Mouse (Mus musculus): ENCODE results near the gene Gm47996. TPM values are rescaled to one million over a fixed set of nuclear protein-coding genes. Genes with fewer than 3 reads are reported as not detected.
A peak's percentile ranks its signal among the peaks of the same experiment; 100 is the strongest.

The Gm47996 gene
- polyA plus RNA-seq, 1 experiment = not detected

- Histone ChIP-seq H3K4me1 (ENCODE audit: control insufficient read depth, insufficient read depth, low read length) (no peaks in the 10 kb centered on the region), H3K4me3 (replicated peaks; ENCODE audit: extremely low read depth, low read depth, low read length) (peak overlapping the region; percentile 39)
- DNase-seq = no peak
- 89% methylated on average over 3 of the region's 3 CpGs for WGBS
- TF ChIP-seq POLR2A (IDR thresholded peaks at IDR 0.05; ENCODE audit: borderline replicate concordance, extremely low read depth, low read depth, low read length) (no peak), CTCF (IDR thresholded peaks at IDR 0.05; ENCODE audit: insufficient read depth, low read length) (no peak)
Observed at GRCm38 (mm10) chr1:151250109-151250508, 40.2 kb downstream of the Gm47996 start.

DNA sequence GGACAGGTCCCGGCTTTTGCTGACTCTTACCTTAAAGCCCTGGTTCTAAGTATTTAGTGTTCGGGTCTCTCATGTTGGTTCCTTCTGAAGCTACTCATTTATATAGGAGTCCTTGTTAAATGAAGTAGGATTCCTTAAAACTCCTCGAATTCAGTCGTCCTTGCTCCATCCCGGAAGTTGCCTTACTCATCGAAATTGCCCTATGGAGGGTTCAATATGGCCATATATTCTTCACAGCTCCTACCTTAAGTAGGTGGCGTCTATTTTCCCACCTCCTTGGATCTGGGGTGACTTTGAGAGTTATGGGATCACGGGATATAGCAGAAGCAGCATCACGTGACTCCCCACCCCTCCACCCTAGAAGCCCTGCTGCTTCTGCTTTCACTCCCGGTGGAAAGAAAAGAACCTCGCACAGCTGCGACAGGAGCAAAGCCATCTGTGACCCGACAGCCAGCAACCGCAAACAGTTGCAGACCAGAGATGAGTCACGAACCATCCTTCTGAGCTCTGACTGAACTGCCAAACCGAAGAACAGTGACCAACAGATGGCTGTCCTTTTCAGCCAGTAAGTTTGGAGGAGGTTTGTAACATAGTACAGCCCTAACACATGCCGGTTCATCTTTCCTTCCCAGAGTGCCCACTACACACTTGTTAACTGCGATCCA, 40.7 kb downstream of the Gm47996 start:
- WGBS = 48% methylated on average over 18 of the region's 18 CpGs
- H3K4me1 ChIP-seq (ENCODE audit: control insufficient read depth, insufficient read depth, low read length) = no peaks in the 10 kb centered on the region
- DNase-seq = peak; percentile 33
- peak overlapping the region; percentile 48 for H3K4me3 ChIP-seq (replicated peaks; ENCODE audit: extremely low read depth, low read depth, low read length)
- TF ChIP-seq CTCF (IDR thresholded peaks at IDR 0.05; ENCODE audit: insufficient read depth, low read length) (no peak), POLR2A (IDR thresholded peaks at IDR 0.05; ENCODE audit: borderline replicate concordance, extremely low read depth, low read depth, low read length) (no peak)

DNA sequence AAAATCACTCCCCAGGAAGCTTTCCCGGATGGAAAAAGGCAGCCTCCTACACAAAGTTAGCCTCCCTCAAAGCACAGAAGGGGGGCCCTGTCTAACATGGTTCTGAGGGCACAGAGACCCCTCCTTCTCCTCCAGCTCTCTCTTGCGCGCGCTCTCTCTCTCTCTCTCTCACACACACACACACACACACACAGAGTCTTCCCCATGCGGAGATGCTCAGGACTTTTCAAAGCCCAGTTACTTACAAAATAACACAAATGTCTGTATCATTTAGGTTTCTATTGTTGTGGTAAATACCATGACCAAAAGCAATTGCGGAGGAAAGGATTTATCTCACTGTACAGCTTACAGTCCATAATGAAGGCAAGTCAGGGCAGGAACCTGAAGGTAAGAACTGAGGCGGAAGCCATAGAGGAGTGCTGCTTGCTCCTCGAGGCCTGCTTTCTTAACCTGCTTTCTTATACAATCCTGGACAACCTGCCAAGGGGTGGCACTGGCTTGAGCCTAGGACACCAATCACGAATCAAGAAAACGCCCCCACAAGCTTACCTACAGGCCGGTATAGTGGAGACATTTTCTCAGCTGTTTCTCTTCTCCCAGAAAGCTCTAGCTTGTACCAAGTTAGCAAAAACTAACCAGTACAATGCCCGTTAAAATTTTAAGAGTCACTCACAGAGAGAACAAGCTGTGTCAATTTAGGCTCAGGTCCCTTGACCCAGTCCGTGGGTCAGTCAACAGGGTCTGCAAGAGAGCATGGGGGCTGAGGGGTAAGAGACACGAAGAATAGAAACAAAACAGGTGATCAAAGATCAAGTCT, 41.5 kb downstream of the Gm47996 start:
- WGBS = 80% methylated on average over 14 of the region's 14 CpGs
- H3K4me1 ChIP-seq (ENCODE audit: control insufficient read depth, insufficient read depth, low read length) = no peaks in the 10 kb centered on the region
- H3K4me3 ChIP-seq (replicated peaks; ENCODE audit: extremely low read depth, low read depth, low read length) = peak overlapping the region; percentile 48
- no peak for TF ChIP-seq POLR2A (IDR thresholded peaks at IDR 0.05; ENCODE audit: borderline replicate concordance, extremely low read depth, low read depth, low read length)
- no peak for TF ChIP-seq CTCF (IDR thresholded peaks at IDR 0.05; ENCODE audit: insufficient read depth, low read length)
- no peak for DNase-seq

- H3K4me1 ChIP-seq (ENCODE audit: control insufficient read depth, insufficient read depth, low read length) = no peaks in the 10 kb centered on the region
- DNase-seq = no peak
- no peak overlapping the region for H3K4me3 ChIP-seq (replicated peaks; ENCODE audit: extremely low read depth, low read depth, low read length)
- no peak for TF ChIP-seq CTCF (IDR thresholded peaks at IDR 0.05; ENCODE audit: insufficient read depth, low read length)
- no peak for TF ChIP-seq POLR2A (IDR thresholded peaks at IDR 0.05; ENCODE audit: borderline replicate concordance, extremely low read depth, low read depth, low read length)
- WGBS = 75% methylated on average over 5 of the region's 5 CpGs
Observed at GRCm38 (mm10) chr1:151255422-151255821, 45.5 kb downstream of the Gm47996 start.

- TF ChIP-seq POLR2A (IDR thresholded peaks at IDR 0.05; ENCODE audit: borderline replicate concordance, extremely low read depth, low read depth, low read length) = no peak
- no peak for TF ChIP-seq CTCF (IDR thresholded peaks at IDR 0.05; ENCODE audit: insufficient read depth, low read length)
- no peak overlapping the region for H3K4me3 ChIP-seq (replicated peaks; ENCODE audit: extremely low read depth, low read depth, low read length)
- 70% methylated on average over 14 of the region's 14 CpGs for WGBS
- no peak for DNase-seq
- no peaks in the 10 kb centered on the region for H3K4me1 ChIP-seq (ENCODE audit: control insufficient read depth, insufficient read depth, low read length)
Observed at GRCm38 (mm10) chr1:151258090-151258954, 48.4 kb downstream of the Gm47996 start.

- no peak for DNase-seq
- Histone ChIP-seq H3K4me3 (replicated peaks; ENCODE audit: extremely low read depth, low read depth, low read length) (no peak overlapping the region), H3K4me1 (ENCODE audit: control insufficient read depth, insufficient read depth, low read length) (no peaks in the 10 kb centered on the region)
- TF ChIP-seq POLR2A (IDR thresholded peaks at IDR 0.05; ENCODE audit: borderline replicate concordance, extremely low read depth, low read depth, low read length) = no peak
- no peak for TF ChIP-seq CTCF (IDR thresholded peaks at IDR 0.05; ENCODE audit: insufficient read depth, low read length)
- 60% methylated on average over 8 of the region's 8 CpGs for WGBS
Observed at GRCm38 (mm10) chr1:151259061-151259460, 49.1 kb downstream of the Gm47996 start.

Other genes starting within 250 kb of the Gm47996 start
- gene Hmcn1, start 216.7 kb upstream of the Gm47996 start, polyA plus RNA-seq (2012; rRNA removed) = 48.8 and 72.0 TPM in 2 replicates
- not detected in 2 replicates for gene Gm47985, start 27.6 kb upstream of the Gm47996 start, polyA plus RNA-seq (2012; rRNA removed)
- gene Gm8947, start 17.8 kb upstream of the Gm47996 start, polyA plus RNA-seq (2012; rRNA removed) = not detected in 2 replicates
- gene Gm47995, start 11.7 kb upstream of the Gm47996 start, polyA plus RNA-seq (2012; rRNA removed) = not detected in 2 replicates
- gene 3110040M04Rik, start 6.0 kb upstream of the Gm47996 start, polyA plus RNA-seq (2012; rRNA removed) = not detected in 2 replicates
- gene Ivns1abp, start 134.3 kb downstream of the Gm47996 start, polyA plus RNA-seq (2012; rRNA removed) = 43.0 and 48.9 TPM in 2 replicates
- 12.2 and 14.2 TPM in 2 replicates for gene Swt1, start 218.3 kb downstream of the Gm47996 start, polyA plus RNA-seq (2012; rRNA removed)
- 13.2 and 13.8 TPM in 2 replicates for gene Trmt1l, start 218.4 kb downstream of the Gm47996 start, polyA plus RNA-seq (2012; rRNA removed)